Mouse (Mus musculus): Measurements from ENCODE around the gene Slc12a6.

Gene Slc12a6

DNA sequence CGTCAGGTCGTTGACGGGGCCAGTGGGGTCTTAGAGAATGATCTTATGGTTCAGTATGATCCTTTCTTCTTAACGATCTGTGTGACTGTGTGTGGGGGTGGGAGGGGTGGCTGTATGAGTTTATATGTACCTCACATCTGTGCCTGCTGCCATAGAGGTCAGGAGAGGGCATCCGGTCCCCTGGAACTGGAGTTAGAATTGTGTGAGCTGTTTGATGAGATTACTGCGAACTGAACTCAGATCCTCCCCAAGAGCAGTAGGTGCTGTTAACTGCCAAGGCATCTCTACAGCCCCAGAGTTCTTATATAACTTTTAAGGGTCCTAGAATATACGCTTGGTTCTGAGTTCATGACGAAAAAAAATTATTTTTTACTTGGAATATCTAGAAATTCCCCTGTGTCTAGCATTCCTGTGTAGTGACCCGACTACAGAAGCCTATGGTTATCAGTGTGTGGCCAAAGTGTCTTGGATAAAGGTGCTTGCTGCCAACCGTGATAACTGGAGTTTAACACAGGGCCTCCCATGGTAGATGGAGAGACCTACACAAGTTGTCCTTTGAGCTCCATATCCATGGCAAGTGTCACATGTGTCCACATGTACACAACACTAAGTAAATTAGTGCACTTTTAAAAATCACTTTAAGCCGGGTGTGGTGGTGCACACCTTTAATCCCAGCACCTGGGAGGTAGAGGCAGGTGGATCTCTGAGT lies 62.6 kb downstream of the Slc12a6 start:
- no peak for DNase-seq (ENCODE audit: low read depth, low spot score)

DNA sequence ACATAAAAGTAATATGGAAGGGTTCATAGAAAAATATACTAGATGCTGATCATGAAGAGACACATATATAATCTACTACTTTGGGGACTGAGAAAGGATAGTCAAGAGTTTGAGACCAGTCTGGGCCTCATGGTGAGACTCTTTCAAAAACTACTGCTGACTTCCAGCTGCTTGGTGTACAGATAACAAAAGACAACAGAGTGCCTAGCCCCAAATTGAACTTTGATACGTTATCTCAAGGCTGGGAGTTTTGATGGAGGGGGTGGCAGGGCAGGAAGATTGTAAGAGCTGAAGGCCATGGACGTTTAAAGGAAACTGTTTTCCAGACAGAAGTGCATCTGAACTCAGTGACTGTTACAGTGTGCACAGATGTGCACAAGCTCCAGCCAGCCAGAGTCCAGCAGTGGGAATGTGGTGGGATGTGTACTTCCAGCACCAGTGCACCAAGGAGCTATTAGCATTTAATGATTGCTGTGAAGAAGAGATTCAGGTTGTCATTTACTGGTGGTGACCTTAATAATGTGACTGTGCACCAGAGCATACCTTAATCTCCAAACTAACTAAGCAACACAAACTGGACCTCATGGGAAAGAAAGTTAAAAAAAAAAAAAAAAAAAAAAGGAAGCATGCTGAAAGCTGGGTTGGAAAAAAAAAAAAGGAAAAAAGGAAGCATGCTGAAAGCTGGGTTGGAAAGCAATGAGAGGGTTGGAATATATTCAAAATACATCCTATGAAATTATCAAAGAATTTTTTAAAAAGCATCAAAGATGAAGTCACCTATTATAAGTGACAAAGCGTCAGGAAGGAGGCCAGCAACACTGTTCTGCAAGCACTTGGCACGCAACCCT lies 66.7 kb downstream of the Slc12a6 start:
- DNase-seq (ENCODE audit: low read depth, low spot score): no peak

DNA sequence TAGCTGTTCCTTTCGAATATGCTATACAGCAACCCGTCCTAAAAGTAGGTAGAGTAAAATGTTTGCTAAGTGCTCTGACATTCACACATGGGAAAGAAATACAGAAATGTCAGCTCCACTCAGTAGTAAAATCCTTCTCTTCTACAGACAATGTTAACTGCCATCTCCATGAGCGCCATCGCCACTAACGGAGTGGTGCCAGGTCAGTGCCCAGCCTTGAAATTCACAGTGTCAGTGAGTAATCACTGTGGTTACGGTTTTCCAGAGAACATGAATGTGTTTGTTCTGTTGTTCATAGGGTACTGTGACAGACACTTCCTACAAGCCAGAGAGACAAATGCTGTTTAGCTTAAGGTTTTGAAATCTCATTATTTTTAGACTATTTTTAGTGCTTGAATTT lies 71.6 kb downstream of the Slc12a6 start:
- DNase-seq (ENCODE audit: low read depth, low spot score): no peak

DNA sequence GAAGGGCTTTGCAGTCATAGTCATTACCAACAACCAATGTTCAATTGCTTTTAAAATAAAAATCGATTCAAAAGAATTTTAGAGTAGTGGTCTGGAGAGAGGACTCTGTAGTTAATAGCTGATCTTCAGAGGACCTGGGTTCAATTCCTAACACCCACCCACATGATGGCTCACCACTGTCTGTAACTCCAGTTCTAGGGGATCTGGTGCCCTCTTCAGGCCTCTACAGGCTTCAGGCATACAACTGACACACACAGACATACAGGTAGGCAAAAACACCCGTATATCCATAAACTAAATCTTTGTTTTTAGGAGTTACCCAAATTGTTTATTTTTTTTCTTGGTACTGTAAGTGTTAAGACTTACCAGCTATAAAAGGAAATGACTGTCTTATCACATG lies 74.1 kb downstream of the Slc12a6 start:
- peak; percentile 39 for DNase-seq (ENCODE audit: low read depth, low spot score)

DNA sequence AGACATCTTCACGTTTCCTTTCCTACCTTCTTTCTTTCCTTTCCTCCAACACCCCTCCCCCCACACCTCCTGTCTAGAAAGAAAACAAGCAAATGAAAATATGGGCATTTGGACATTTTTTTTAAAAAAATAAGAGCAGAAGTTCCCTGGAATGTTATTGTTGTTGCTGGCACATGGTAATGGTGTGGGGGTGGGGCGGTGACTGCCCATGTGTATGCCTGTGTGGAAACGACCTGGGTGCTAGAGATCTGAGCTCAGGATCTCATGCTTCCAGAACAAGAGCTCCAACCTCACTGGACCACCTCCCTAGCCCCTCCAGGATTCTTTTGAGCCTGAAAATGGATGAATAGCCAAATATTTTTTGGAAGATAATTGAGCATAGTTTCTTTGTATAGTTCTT lies 75.5 kb downstream of the Slc12a6 start:
- DNase-seq (ENCODE audit: low read depth, low spot score): no peak

DNA sequence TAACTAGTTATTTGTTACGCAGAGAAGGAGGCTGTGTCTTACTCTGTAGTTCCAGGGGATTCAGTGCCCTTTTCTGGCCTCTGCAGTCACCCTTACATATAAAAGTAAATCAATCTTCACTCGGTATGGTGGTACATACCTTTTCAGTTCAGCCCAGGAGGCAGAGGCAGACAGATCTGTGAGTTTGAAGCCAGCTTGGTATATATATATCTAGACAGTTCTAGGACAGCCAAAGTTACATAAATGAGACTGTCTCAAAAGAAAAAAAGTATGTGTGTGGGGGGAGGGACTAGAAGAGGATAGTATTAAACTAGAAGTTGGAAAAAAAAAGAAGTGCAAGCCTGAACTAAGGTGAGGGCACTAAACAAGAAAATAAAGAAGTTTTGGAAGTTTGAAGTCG lies 82.6 kb downstream of the Slc12a6 start:
- peak; percentile 15 for DNase-seq (ENCODE audit: low read depth, low spot score)

DNA sequence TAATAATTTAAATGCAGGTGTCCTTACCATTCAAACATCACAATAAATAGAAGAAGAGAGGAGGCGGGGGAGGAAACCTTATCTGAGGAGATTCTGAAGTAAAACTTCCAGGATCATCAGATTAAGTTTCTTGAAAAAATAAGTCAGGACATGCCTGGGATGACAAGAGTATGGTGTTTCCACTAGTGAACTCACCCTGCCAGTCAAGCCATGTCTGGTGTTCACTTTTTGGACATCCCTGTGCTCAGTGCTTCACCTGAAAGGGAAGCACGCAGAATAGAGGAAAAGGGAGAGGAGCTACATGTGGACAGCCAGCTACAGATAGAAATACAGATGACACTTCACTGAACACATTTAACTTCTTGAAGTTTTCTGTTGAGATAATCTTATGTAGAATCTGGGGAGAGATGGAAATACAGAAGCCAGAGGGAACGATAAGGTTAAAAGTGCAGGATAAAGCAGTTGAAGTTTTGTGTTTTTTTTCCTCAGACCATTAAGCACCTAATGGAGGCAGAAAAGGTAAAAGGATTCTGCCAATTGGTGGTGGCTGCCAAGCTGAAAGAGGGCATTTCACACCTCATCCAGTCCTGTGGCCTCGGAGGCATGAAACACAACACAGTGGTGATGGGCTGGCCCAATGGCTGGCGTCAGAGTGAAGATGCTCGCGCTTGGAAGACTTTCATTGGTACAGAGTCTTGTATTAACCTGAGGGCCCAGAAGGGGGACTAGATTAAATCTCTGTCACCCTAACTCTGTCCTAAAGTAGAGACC lies 88.2 kb downstream of the Slc12a6 start:
- no peak for DNase-seq (ENCODE audit: low read depth, low spot score)

DNA sequence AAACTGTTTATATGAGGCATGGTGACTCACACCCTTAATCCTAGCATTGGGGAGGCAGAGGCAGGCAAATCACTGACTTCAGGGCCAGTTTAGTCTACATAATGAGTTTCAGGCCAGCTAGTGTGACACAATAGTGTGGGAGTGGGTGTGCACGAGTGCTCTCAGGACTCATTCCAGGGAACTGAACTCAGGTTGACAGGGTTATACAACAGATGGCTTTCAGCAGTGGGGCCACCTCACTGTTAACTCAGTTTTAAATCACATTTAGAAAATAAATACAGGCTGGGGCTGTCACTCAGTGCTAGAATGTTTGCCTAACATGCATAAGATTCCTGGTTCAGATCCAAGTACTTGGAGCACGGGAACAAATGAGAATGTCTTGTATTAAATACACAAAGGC lies 94.0 kb downstream of the Slc12a6 start:
- peak; percentile 46 for DNase-seq (ENCODE audit: low read depth, low spot score)

DNA sequence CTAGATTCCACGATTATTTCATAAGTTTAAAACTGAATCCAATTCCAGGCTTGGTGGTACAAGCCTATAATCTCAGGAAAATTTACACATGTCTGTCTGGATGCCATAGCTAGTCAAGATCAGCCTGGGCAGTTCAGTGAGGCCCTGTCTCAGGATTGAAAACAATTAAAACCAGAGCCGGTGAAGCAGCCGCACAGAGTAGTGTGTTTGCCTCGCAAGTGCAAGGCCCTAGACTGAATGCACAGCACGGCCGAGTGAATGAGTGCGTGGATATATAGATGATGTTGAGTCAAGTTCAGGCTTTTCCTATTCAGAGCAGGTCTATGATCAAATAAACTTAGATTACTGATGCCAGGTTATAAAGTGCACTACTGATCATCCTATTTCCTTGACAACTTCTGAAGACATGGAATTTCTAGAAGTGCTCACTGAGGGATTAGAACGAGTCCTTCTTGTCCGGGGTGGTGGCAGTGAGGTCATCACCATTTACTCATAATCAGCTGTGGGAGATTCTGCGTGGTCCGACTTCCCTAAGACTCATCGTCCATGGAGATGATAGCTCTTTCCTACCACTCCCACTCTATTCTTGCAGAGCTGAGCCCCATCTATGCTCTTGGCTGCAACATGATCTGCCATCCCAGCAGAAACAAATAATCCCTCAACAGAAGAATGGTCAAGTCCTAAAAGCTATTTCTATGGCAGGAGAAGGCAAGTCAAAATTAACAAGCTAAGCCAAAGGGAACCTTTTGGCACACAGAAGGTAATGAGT lies 94.6 kb downstream of the Slc12a6 start:
- DNase-seq (ENCODE audit: low read depth, low spot score): no peak

DNA sequence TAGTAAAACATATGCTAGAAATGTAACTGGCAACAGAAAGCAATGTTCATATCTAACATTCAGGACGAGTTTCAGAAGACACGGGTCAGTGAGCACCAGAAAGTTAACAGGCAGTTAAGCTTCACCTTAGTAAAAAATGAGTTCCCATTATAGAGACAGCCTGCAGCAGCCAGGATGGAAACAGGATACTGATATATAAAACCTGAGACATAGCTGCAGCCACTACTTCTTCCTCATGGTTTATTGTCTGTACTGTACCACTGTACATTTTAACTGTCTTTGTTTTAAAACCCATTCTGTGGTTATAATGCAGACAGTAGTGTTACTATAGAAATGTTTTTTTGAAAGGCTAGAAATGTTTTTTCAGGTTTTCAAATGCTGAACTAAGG lies 95.2 kb downstream of the Slc12a6 start:
- no peak for DNase-seq (ENCODE audit: low read depth, low spot score)

DNA sequence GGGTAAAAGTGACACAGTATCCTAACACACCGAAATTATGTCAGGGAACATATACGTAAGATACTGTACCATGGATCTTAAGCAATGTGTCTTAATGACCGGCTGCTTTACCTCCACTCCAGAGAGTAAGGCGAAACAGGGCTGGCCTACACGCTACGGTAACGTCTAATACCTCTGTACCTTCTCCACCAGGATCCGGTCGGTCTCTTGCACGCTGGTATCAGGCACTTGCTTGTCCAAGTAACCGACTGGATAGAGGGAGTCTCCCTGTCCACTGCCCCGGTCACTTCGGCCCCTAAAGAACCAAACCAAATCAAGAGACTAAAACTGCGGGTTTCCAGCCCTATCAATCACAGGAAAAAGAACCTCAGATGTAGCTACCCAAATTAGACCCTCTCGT lies 101.6 kb downstream of the Slc12a6 start:
- no peak for DNase-seq (ENCODE audit: low read depth, low spot score)

DNA sequence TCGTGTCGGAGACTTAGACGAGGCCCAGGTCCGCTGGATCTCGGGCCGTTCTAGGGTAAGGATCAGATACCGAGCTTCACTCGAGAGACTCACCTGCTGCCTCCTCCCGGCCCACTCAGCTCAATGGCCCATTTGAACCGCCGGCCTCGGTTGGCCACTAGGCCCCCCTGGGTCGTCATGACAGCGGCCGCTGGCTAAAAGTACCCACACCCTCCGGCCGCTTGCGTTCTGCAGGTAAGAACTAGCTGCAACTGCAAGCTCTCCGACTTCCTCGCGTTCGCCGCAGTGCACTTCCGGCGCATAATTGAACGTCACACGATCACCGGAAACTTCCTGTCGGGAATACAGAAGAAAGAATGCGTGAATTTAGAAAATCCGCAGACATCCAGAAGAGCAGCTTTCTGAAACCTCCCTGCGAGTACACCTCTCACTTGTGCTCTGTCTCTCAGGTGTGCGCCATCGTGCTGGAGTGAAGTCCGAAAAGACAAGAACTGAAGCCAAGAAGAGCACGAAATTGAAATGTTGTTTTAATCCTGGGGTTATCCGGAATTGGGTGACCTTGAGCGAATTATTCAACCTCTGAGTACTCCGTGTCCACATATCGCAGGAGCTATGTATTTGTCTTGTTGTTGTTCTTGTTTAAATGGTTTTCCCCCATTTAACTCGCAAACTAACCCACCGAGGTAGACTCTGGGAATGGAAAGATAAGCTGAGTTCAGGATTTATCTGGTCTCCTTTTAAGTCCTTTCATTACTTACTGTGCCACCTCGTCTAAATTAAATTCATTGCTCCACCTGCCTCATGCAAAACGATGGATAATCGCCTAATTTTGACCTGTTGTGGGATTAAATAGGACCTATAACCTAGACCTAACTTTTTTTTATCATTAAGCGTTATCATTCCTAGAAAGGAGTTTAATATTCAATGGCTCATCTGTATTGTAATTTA lies 102.4 kb downstream of the Slc12a6 start, which contains the start of gene Emc4:
Emc4 (minus strand) TSS at position 302 of the 948 bp plus-strand sequence.
- DNase-seq (ENCODE audit: low read depth, low spot score): peak; percentile 98

DNA sequence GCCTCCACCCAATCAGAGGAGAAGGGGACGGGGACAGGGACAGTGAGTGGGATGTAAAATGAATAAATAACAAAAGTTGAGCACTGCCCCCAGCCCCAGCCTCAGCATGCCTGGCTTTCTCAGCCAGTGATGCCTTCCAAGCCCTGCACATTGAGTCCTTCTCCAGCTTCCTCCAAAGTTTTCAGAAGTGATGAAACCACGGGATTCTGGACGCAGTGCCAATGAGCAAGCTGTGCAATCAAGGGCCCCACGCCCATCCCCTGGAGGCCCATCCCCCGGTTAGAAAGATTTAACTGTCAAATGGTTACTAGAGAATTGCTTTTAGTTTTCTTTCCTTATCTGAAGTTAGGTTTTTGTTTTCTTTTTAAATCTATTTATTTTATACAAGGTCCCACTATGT lies 104.3 kb downstream of the Slc12a6 start:
- DNase-seq (ENCODE audit: low read depth, low spot score): no peak

DNA sequence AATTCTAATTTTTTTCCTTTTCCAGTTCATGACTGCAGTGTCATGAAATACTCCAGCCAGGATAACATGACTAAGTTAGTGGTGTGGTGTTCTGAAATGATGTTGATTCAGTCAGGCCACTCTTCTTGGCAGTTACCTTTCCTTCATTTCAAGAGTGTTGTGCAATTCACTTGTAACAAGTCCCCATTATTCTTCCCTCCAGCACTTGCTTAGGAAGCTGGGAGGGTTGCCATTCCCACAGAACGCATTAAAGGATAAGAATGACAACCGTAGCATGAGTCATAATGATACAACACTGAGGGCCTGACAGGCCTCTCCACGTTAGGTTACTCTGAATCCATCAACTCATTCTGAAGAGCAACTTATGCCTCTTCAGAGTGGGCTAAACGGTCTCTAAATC lies 107.5 kb downstream of the Slc12a6 start:
- no peak for DNase-seq (ENCODE audit: low read depth, low spot score)

DNA sequence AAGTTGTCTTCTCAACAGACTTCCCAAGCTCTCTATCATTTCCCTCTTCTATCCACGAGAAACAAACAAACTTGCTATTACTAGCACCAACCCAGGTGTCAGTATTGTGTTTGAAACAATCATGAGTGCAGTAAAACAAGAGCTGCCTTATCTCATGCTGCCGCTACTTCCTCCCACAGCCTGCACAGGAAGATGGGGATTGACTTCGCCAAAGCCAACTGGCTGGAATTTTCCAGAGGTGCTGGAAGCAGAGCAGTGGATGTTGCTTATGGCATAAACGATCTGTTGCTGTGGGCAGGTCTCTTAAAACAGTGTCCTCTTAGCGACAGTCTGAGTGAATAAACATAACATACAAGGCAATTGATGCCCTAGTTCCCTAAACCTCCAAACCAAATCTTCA lies 109.0 kb downstream of the Slc12a6 start:
- no peak for DNase-seq (ENCODE audit: low read depth, low spot score)

DNA sequence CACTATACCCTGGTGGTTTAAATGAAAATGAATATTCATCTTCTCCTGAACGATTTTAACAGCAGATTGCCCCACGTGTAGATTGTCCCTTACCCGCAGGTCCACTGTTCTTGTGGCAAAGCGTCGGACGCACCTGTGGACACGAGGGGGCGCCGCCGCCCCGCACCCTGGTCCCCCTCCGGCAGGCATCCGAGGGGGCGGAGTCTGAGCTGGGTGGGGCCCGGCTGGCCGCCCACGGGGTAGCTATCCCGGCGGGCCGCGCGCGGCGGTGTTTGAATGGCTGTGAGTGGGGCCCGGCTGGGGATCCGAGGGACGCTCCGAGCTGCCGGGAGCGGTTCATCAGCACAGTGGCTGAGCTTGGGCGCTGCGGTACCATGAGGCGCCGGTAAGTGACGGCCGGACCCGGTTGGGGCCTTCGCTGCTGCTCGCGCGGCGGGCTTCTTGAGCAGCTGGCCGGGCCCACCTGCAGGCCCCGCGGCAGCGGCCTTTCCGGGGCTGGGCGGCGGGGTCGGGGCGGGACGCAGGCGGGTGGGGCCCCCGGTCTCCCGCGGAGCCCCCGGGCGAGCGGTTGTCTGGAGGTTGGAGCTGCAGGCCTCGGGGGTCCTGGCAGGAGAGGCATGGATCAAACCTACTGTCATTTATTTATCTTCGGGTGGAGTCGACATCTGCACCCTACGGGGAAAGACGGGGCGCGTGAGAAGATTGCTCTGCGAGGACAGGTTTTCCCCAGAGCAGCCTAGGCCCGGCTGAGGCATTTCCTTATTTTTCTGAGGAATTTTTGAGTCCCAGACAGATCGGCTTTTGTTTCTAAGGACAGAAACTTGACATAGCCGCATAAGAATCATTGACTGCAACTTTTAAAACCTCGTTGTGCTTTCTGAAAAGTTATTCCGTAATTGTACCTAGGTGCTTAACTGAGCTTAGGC lies 113.6 kb downstream of the Slc12a6 start, which contains the start of gene Katnbl1:
Katnbl1 (plus strand) TSS at position 239 of the 926 bp plus-strand sequence.
- peak; percentile 95 for DNase-seq (ENCODE audit: low read depth, low spot score)

DNA sequence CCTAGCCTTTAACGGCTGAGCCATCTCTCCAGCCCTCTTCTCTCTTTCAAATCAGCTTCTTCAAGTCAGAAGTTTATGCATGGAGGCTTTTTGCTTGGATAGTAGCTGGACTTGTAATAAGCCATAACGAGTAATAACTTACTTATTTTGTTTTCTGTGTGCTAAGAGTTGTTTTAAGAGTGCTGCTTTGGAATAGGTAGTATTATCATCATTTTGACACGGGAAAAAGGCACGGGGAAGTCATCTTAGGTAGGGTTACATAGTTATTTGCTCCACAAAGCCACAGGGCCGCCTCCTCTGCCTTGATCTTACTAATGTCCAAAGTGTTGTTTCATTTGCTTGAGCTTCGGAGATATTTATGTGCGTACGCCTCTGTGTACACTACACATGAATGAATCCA lies 114.5 kb downstream of the Slc12a6 start:
- DNase-seq (ENCODE audit: low read depth, low spot score): no peak

DNA sequence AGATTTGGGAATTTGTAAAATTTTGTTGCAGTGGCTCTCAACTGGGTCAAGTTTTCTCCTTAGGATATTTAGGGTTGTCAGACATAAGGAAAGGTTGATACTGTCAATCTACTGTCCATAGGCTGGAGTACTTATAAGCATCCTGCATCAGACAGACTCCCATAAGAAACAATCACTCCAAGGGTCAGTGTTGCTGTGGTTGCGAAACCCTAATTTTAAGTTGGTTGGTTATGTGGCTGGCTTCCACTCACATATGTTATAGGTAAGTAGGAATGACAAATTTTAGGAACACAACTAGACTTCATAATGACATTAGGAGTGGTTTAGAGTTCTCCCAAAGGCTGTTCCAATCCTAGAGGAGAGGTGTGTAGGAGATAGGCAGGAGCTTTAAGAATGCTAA lies 115.6 kb downstream of the Slc12a6 start:
- DNase-seq (ENCODE audit: low read depth, low spot score): no peak

DNA sequence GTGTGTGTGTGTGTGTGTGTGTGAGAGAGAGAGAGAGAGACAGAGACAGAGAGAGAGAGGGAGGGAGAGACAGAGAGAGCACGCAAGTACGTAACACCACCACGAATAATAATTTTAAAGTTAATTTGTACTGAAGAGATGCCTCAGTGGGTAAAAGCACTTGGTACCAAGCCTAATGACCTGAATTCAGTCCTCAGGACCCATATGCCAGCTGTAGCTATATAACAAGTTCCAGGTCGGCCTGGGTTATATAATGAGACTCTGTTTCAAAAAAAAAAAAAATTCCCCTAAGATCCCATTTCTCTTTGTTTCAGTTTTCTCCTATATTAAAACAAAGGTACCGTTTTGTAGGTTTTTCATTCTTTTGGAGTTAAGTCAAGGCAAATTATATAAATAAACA lies 125.2 kb downstream of the Slc12a6 start:
- DNase-seq (ENCODE audit: low read depth, low spot score): peak; percentile 51
